Mouse (Mus musculus) midbrain, embryonic 15.5 days (tissue): ENCODE results near the gene Mylip. TPM values are rescaled to one million over a fixed set of nuclear protein-coding genes. Genes with fewer than 3 reads are reported as not detected.

Experiments
- ATAC-seq: fragments of 200-750 bp; cut with Nextera tagmentation; replicated peaks from 2 replicates; pipeline ENCODE4 v1.8.0; 2017; ENCODE audit warnings: moderate TSS enrichment
- H3K27ac ChIP-seq: fragments of 300-500 bp; sonication (generic); 2 replicates; pipeline ENCODE4 v1.5.1; 2015; ENCODE audit warnings: mild to moderate bottlenecking, inconsistent platforms
- H3K27me3 ChIP-seq: fragments of 300-500 bp; sonication (generic); replicated peaks from 2 replicates; pipeline ENCODE4 v1.6.1; 2015; ENCODE audit warnings: inconsistent platforms
- H3K36me3 ChIP-seq: fragments of 300-500 bp; sonication (generic); replicated peaks from 2 replicates; pipeline ENCODE4 v1.6.1; 2015; ENCODE audit warnings: inconsistent platforms
- H3K4me1 ChIP-seq: fragments of 300-500 bp; sonication (generic); 2 replicates; pipeline ENCODE4 v1.6.1; 2015; ENCODE audit warnings: inconsistent platforms
- H3K4me2 ChIP-seq: fragments of 300-500 bp; sonication (generic); 2 replicates; pipeline ENCODE4 v1.6.1; 2015; ENCODE audit warnings: inconsistent platforms, mild to moderate bottlenecking, moderate library complexity
- H3K4me3 ChIP-seq: fragments of 300-500 bp; sonication (generic); 2 replicates; pipeline ENCODE4 v1.5.1; 2015; ENCODE audit warnings: mild to moderate bottlenecking, inconsistent platforms
- H3K9ac ChIP-seq: fragments of 300-500 bp; sonication (generic); 2 replicates; pipeline ENCODE4 v1.6.1; 2015; ENCODE audit warnings: mild to moderate bottlenecking, inconsistent platforms
- H3K9me3 ChIP-seq: fragments of 300-500 bp; sonication (generic); 2 replicates; pipeline ENCODE4 v1.6.1; 2016; ENCODE audit warnings: inconsistent platforms
- WGBS: fragments of 180-500 bp; shearing (Covaris S2); methylation state at CpG from one replicate; pipeline ENCODE4 v1.1.7; 2015; ENCODE audit warnings: mixed read lengths; 5-methylcytosine and 5-hydroxymethylcytosine counted together
- polyA plus RNA-seq: library from polyadenylated mRNA; unstranded; fragments of >200 nt; fragmentation: Nextera tagmentation; extraction: Ambion mirVana; gene quantifications from 2 replicates; pipeline ENCODE4 v1.2.1, GENCODE M21; 2015

The Mylip gene
- polyA plus RNA-seq, 1 experiment from 2014 or later, result 6.5 TPM

DNA sequence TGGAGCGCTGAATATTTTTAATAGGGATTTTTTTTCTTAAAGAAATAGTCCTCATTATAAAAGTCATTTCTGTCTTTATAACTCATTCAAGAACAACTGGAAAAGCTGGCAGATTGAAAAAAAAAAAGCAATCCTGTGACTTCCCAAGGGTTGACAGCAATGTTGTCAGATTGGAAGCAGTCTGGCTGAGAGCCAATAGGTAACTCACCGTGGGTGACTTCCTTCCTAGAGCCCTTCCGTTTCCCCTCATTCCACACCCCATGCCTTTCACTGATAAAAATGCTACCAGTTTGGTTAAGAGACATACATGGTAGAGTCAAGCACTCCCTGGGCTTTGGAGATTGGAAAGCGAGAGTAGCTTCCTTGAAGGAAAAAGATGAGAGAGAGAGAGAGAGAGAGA is 21.4 kb downstream of the Mylip start:
- 0 out of 2 replicates have a peak, but pooled peaks cover 5% of the 10 kb centered on the region for H3K4me1 ChIP-seq
- H3K4me2 ChIP-seq, result no peak overlapping the region
- H3K27me3 ChIP-seq, result no peaks in the 10 kb centered on the region; the same call in 1 of the 2 replicates
- ATAC-seq, result no peak
- H3K4me3 ChIP-seq, result no peak overlapping the region
- H3K36me3 ChIP-seq, result peaks cover 10% of the 10 kb centered on the region; the same call in 1 of the 2 replicates
- no peak overlapping the region for H3K27ac ChIP-seq
- WGBS, result 81% methylated on average over 4 of the region's 4 CpGs
- H3K9me3 ChIP-seq, result no peaks in the 10 kb centered on the region
- H3K9ac ChIP-seq, result no peak overlapping the region

DNA sequence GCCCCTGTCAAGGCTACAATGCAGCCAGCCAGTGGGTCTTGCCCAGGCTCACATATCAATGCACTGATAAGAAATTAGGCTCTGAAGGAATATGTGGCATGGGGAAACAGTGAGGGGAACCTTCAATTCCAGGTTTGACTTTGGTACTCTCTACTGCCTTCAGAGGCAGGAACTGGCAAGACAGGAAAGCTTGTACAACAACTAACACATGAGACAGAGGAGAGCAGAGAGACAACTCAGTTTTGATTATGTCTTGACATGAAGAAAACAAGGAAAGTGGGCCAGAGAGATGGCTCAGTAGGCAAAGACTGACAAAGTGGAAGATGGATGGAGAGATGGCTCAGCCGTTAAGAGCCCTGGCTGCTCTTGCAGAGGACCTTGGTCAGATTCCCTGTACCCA is 23.5 kb downstream of the Mylip start:
- WGBS, result 95% methylated on average over 1 of the region's 1 CpGs
- Histone ChIP-seq H3K9me3 (no peaks in the 10 kb centered on the region), H3K27me3 (no peaks in the 10 kb centered on the region), H3K4me1 (peaks cover 14% of the 10 kb centered on the region), H3K27ac (no peak overlapping the region), H3K4me2 (no peak overlapping the region), H3K36me3 (peaks cover 7% of the 10 kb centered on the region; the same call in 1 of the 2 replicates), H3K9ac (no peak overlapping the region), H3K4me3 (no peak overlapping the region)
- no peak for ATAC-seq

DNA sequence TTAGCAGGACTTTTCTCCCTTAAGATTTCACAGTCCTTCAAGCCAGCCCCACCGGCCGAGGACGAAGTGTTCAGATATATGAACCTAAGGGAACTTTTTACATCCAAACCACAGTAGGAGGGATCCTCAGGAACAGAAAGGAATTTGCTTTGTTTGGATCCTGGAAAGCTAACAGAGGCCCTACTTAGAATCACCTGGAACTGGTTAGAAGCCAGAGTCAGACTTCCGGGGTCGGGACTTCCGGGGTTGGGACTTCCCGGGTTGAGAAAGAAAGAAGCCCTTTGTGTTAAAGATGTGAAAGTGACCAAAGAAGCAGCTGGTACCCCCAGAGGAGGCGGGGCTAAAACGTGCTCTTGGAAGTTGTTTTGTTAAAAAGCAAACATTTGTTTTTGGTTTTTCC is 24.5 kb downstream of the Mylip start:
- 71% methylated on average over 9 of the region's 9 CpGs for WGBS
- no peak overlapping the region for H3K4me2 ChIP-seq
- H3K27ac ChIP-seq, result no peak overlapping the region
- no peaks in the 10 kb centered on the region for H3K36me3 ChIP-seq
- H3K4me3 ChIP-seq, result no peak overlapping the region
- H3K9me3 ChIP-seq, result no peaks in the 10 kb centered on the region
- no peak overlapping the region for H3K9ac ChIP-seq
- peaks cover 23% of the 10 kb centered on the region for H3K4me1 ChIP-seq
- ATAC-seq, result no peak
- no peaks in the 10 kb centered on the region for H3K27me3 ChIP-seq

DNA sequence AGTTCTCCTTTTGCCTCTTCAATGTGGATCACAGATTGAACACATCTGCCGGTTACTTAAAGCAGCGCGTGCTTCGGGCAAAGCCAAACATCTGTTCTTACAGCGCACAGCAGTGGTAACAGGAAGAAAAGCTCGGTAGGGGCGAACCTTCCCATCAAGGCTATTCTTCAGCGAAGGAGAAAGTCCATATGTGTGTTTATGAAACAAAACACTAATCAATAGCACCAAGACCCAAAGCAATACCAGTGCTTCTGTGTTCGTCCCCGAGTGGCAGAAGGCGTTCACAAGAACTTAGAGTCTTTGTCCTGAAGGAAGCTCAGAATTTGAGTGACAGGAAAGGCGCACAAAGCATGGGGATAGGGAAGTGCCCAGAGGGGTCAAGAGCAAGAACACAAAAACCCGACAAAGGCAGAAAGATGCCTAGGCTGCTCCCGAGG is 27.1 kb downstream of the Mylip start:
- Histone ChIP-seq H3K27ac (no peak overlapping the region), H3K9me3 (no peaks in the 10 kb centered on the region), H3K9ac (no peak overlapping the region), H3K27me3 (no peaks in the 10 kb centered on the region), H3K36me3 (no peaks in the 10 kb centered on the region), H3K4me1 (peaks cover 28% of the 10 kb centered on the region), H3K4me2 (peak overlapping the region; percentile 43), H3K4me3 (peak overlapping the region; percentile 15; the same call in 1 of the 2 replicates)
- WGBS, result 27% methylated on average over 14 of the region's 14 CpGs
- no peak for ATAC-seq

DNA sequence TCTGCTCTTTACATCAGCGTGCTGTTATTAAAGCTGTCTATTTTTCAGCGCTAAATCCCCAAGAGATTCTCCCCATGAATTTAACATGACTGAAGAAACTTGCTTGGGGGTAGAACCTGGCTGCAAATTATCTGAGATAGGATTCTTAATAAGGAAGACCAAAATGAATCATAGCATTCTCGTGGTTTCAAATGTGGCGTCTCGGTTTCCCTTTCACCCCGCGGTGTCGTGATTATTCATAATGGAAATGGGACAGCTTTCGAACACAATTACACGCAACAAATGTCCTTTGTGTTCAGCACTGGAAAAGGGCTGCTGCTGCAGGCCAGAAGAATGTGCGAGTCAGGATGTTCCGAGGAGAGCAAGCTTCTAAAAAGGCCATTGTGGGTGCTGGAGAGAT is 29.4 kb downstream of the Mylip start:
- H3K4me1 ChIP-seq, result peaks cover 28% of the 10 kb centered on the region
- ATAC-seq, result no peak
- 22% methylated on average over 12 of the region's 12 CpGs for WGBS
- no peaks in the 10 kb centered on the region for H3K36me3 ChIP-seq
- no peaks in the 10 kb centered on the region for H3K27me3 ChIP-seq
- H3K27ac ChIP-seq, result peak overlapping the region; percentile 58
- peak overlapping the region; percentile 16 for H3K4me2 ChIP-seq
- H3K9me3 ChIP-seq, result no peaks in the 10 kb centered on the region
- H3K9ac ChIP-seq, result no peak overlapping the region
- no peak overlapping the region for H3K4me3 ChIP-seq

DNA sequence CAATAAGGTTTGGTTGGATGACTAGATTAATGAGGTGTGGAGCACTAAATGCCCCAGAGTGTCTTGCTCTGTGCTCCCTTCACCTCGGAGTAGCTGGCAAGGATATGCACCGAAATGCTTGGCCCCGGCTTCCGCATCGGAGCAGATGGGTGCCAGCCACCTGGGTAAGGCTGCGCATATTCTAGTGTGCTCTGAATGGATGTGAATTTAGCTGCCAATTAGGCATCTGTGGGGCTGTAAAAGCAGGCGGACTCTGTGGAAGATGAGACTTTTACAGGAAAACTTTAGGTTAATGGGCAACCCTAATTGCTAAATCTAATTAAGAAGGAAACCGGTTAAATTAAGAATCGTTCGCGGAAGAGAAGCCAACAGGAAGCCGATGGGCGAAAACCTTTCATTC is 32.7 kb downstream of the Mylip start:
- no peaks in the 10 kb centered on the region for H3K9me3 ChIP-seq
- H3K9ac ChIP-seq, result no peak overlapping the region
- no peak for ATAC-seq
- no peak overlapping the region for H3K4me3 ChIP-seq
- H3K4me1 ChIP-seq, result peaks cover 21% of the 10 kb centered on the region
- H3K4me2 ChIP-seq, result no peak overlapping the region
- no peaks in the 10 kb centered on the region for H3K36me3 ChIP-seq
- no peak overlapping the region for H3K27ac ChIP-seq
- no peaks in the 10 kb centered on the region for H3K27me3 ChIP-seq
- 80% methylated on average over 13 of the region's 13 CpGs for WGBS

DNA sequence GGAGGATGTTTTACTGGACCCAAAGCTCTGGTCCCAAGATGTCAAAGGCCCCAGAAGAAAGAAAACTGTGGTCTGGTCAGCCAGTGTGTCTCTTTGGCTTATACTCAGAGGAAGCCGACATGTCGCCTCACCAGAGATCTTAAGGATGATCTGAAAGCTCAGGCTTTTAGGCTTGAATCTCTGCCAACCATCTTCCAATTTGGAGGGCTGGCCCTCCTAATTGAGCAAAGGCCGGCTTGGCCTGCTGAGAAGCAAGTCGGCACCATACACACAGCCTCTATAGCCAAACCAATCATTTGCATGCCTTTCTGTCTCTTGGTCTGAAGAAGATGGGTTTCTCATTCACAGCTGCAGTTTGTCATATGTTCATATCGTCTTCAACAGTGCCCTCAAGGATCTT is 33.2 kb downstream of the Mylip start:
- Histone ChIP-seq H3K9me3 (no peaks in the 10 kb centered on the region), H3K4me3 (no peak overlapping the region), H3K4me2 (no peak overlapping the region), H3K27me3 (no peaks in the 10 kb centered on the region), H3K27ac (no peak overlapping the region), H3K4me1 (peaks cover 17% of the 10 kb centered on the region), H3K9ac (no peak overlapping the region), H3K36me3 (no peaks in the 10 kb centered on the region)
- no peak for ATAC-seq
- WGBS, result 74% methylated on average over 5 of the region's 5 CpGs

DNA sequence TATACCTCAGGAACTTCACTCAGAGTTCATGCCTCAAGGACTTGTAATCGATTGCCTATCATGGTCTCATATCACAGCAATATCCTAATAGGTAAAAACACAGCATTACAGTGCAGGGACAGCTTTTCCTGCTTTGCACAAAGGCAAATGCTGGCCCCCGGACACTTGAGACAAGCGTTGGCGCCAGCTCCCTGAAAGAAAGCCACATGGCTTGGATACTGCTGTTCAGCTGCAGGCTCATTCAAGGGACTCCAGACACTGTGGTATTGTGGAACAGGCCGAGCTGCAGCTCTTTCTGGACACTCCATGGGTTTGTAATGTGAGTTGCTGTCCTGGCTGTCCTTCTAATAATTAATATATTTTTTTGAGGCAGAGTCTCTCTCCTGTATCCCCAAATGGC is 34.4 kb downstream of the Mylip start:
- Histone ChIP-seq H3K9ac (no peak overlapping the region), H3K4me3 (no peak overlapping the region), H3K27me3 (no peaks in the 10 kb centered on the region), H3K9me3 (no peaks in the 10 kb centered on the region), H3K27ac (no peak overlapping the region), H3K4me2 (no peak overlapping the region), H3K4me1 (peaks cover 6% of the 10 kb centered on the region), H3K36me3 (no peaks in the 10 kb centered on the region)
- WGBS, result 82% methylated on average over 5 of the region's 5 CpGs
- ATAC-seq, result no peak

DNA sequence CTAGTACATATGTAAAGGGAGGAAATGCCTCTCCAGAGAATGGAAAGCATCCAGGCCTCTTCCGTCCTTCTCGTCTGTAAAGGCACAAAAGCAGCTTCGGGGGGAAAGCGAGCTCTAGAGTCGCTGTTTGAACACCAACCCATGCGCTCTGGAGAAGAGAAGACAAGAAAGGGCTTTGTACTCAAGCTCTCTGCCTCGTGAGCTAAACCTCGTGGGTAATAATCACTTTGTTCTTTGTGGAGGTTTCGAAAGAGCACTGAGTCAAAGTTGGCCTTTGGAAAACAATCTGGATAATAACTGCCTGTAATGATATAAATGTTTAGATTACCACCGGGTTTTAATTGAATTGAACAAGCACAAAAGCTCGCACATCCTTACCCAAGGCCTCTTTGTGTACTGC is 39.7 kb downstream of the Mylip start:
- no peaks in the 10 kb centered on the region for H3K4me1 ChIP-seq
- H3K4me3 ChIP-seq, result no peak overlapping the region
- no peak overlapping the region for H3K9ac ChIP-seq
- no peaks in the 10 kb centered on the region for H3K27me3 ChIP-seq
- no peak overlapping the region for H3K4me2 ChIP-seq
- ATAC-seq, result no peak
- no peaks in the 10 kb centered on the region for H3K36me3 ChIP-seq
- H3K27ac ChIP-seq, result no peak overlapping the region
- H3K9me3 ChIP-seq, result no peaks in the 10 kb centered on the region
- WGBS, result 39% methylated on average over 11 of the region's 11 CpGs

DNA sequence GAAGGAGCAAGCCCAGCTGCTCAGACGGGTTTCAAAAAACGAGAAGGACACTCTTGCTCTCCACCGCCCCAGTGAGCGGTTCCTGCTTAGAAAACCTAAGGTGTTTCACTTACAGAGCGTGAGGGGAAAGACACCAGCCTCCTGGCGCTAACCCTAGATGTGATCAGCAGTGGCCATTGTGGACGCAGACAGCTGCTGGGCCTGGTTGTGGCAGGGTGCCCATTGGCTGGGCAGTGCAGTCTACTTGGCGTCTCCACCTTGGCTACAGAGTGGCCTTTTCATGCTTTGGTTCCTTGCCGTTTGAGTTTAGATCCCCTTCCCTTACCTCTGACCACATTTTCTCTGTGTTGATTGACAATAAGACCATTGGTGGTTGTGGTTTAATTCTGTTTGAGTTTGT is 47.6 kb downstream of the Mylip start:
- no peaks in the 10 kb centered on the region for H3K4me1 ChIP-seq
- H3K9ac ChIP-seq, result no peak overlapping the region
- ATAC-seq, result no peak
- no peaks in the 10 kb centered on the region for H3K9me3 ChIP-seq
- no peak overlapping the region for H3K4me3 ChIP-seq
- no peak overlapping the region for H3K27ac ChIP-seq
- WGBS, result 89% methylated on average over 9 of the region's 9 CpGs
- no peaks in the 10 kb centered on the region for H3K36me3 ChIP-seq
- H3K27me3 ChIP-seq, result no peaks in the 10 kb centered on the region
- no peak overlapping the region for H3K4me2 ChIP-seq

DNA sequence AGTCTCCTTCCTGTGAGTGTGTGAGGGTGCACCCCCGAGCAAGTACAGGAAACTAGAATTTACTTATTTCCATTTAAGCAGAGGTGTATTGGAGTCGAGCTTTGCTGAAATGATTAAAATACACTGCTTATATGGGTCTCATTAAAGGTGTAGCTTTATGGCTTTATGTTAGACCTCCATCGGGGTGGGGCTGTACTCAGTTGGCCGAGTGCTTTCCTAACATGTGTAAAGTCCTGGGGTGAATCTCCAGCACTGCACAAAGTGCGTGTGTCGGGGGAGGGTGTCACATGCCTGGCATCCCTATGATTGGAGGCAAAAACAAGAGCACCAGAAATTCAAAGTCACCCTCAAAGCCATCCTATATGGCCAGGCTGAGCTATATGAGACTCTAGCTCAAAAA is 49.3 kb downstream of the Mylip start:
- WGBS, result 92% methylated on average over 6 of the region's 6 CpGs
- no peaks in the 10 kb centered on the region for H3K36me3 ChIP-seq
- H3K9me3 ChIP-seq, result no peaks in the 10 kb centered on the region
- H3K4me2 ChIP-seq, result no peak overlapping the region
- H3K4me3 ChIP-seq, result no peak overlapping the region
- H3K27me3 ChIP-seq, result no peaks in the 10 kb centered on the region
- H3K9ac ChIP-seq, result no peak overlapping the region
- no peaks in the 10 kb centered on the region for H3K4me1 ChIP-seq
- ATAC-seq, result no peak
- H3K27ac ChIP-seq, result no peak overlapping the region

DNA sequence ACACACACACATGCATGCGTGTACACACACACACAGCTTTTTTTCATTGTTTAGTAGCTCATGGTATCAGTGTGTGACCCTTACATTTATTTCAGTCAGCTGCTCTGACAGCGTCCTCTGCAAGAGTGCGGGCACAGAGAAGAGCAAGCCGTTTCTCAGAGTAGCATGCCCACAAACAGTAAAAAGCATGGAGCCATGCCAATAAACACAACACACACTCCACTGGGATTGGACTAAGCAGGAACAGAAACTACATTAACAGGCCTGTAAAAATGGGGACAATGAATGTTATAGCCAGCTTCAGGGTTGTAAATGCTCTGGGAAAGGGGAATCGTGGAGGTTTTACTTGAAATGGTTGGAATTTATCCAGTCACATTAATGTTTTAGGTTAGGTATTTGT is 50.7 kb downstream of the Mylip start:
- Histone ChIP-seq H3K9ac (no peak overlapping the region), H3K36me3 (no peaks in the 10 kb centered on the region), H3K4me3 (no peak overlapping the region), H3K9me3 (no peaks in the 10 kb centered on the region), H3K4me2 (no peak overlapping the region), H3K4me1 (no peaks in the 10 kb centered on the region), H3K27me3 (no peaks in the 10 kb centered on the region), H3K27ac (no peak overlapping the region)
- ATAC-seq, result no peak
- 85% methylated on average over 5 of the region's 5 CpGs for whole genome bisulfite sequencing

DNA sequence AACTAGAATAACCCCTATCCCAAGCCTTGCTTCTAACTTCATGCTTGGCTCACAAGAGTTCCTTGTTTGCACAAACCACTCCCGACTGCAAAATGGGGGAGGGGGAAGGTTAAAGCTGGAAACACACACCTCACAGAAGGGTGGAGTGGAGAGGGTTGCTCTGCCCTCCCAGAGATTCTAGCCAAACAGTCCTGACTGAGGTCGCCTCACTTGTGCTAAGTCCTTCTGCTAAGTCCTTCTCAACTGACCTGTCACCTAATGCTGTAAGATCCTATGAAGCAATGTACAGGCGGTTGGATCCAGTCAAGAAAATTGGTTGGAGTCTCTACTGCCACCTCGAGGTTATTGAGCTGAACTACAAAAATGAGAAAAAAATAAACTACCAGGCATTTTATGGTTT is 52.9 kb downstream of the Mylip start:
- Histone ChIP-seq H3K4me2 (no peak overlapping the region), H3K36me3 (no peaks in the 10 kb centered on the region), H3K4me3 (no peak overlapping the region), H3K27me3 (no peaks in the 10 kb centered on the region), H3K4me1 (no peaks in the 10 kb centered on the region), H3K9ac (no peak overlapping the region), H3K9me3 (no peaks in the 10 kb centered on the region), H3K27ac (no peak overlapping the region)
- ATAC-seq, result no peak
- 17% methylated on average over 4 of the region's 4 CpGs for WGBS
